Mouse (Mus musculus): ENCODE results near the gene Olfr350. TPM values are rescaled to one million over a fixed set of nuclear protein-coding genes. Genes with fewer than 3 reads are reported as not detected.

Gene Olfr350
- total RNA-seq (2021), result not detected
- long read RNA-seq, experiment 1, result 0 reads
- long read RNA-seq, experiment 2, result 0 reads

GRCm38 (mm10) chr2:36846010-36846409, at the start of gene Olfr350:
Gene Olfr350, plus strand, starts transcription at chr2:36846310.
- no peak for DNase-seq (ENCODE audit: low spot score in 2 of 2)

- no peak for DNase-seq (ENCODE audit: low spot score in 2 of 2)
These were observed 29.2 kb upstream of the Olfr350 start, which contains the start of gene Olfr3 for GRCm38 (mm10) chr2:36816932-36817331. Gene Olfr3, minus strand, starts transcription at chr2:36817032.

- DNase-seq (ENCODE audit: low spot score in 2 of 2), result no peak
These were observed 16.4 kb downstream of the Olfr350 start, which contains the start of gene Olfr351 for GRCm38 (mm10) chr2:36862560-36862959. Gene Olfr351, minus strand, starts transcription at chr2:36862660.

- DNase-seq (ENCODE audit: low spot score in 2 of 2), result no peak
These were observed 22.1 kb downstream of the Olfr350 start, which contains the start of gene Olfr352 for GRCm38 (mm10) chr2:36868160-36868559. Gene Olfr352, plus strand, starts transcription at chr2:36868460.

- DNase-seq (ENCODE audit: low spot score in 2 of 2), result no peak
These were observed 46.7 kb downstream of the Olfr350 start, which contains the start of gene Olfr353 for GRCm38 (mm10) chr2:36892836-36893235. Gene Olfr353, minus strand, starts transcription at chr2:36892936.

- DNase-seq (ENCODE audit: low spot score in 2 of 2), result no peak
These were observed 51.0 kb downstream of the Olfr350 start for GRCm38 (mm10) chr2:36897114-36897513.

Other genes with a start within 250 kb of the Olfr350 start
- gene Olfr345, start 206.3 kb upstream of the Olfr350 start, total RNA-seq (2021), result not detected
- gene Olfr346, start 160.5 kb upstream of the Olfr350 start, total RNA-seq (2021), result not detected
- gene Olfr347, start 114.4 kb upstream of the Olfr350 start, total RNA-seq (2021), result not detected
- gene Olfr348, start 62.0 kb upstream of the Olfr350 start, total RNA-seq (2021), result not detected
- not detected for gene Olfr50, start 55.8 kb upstream of the Olfr350 start, total RNA-seq (2021)
- not detected for gene Olfr3, start 29.3 kb upstream of the Olfr350 start, total RNA-seq (2021)
- not detected for gene Olfr351, start 16.4 kb downstream of the Olfr350 start, total RNA-seq (2021)
- not detected for gene Olfr352, start 22.1 kb downstream of the Olfr350 start, total RNA-seq (2021)
- gene Olfr353, start 46.6 kb downstream of the Olfr350 start, total RNA-seq (2021), result not detected
- not detected for gene Olfr354, start 59.4 kb downstream of the Olfr350 start, total RNA-seq (2021)
- gene Olfr355, start 82.6 kb downstream of the Olfr350 start, total RNA-seq (2021), result not detected
- not detected for gene Olfr356, start 90.8 kb downstream of the Olfr350 start, total RNA-seq (2021)
- gene Olfr357, start 147.5 kb downstream of the Olfr350 start, total RNA-seq (2021), result not detected
- not detected for gene Olfr358, start 163.0 kb downstream of the Olfr350 start, total RNA-seq (2021)
- gene Olfr360, start 219.4 kb downstream of the Olfr350 start, total RNA-seq (2021), result not detected
- not detected for gene Olfr361, start 243.0 kb downstream of the Olfr350 start, total RNA-seq (2021)

Data from left cerebral cortex, adult 18-20 months (tissue).